Mouse (Mus musculus) CH12.LX (cell line): ENCODE measurements around the gene Prokr1.

Experiments
- CTCF ChIP-seq, 2 experiments: IDR thresholded peaks in 1 of 2; conservative IDR thresholded peaks in 1 of 2; 2 replicates each; pipeline ENCODE4 v1.5.1; 2011 to 2012; ENCODE audit warnings: low read depth in 2 of 2, low read length in 2 of 2, improper control_type of control experiment in 1 of 2, inconsistent platforms in 1 of 2, mild to moderate bottlenecking in 1 of 2, moderate library complexity in 1 of 2
- E2F4 ChIP-seq: IDR thresholded peaks from 2 replicates; pipeline ENCODE4 v1.6.1; 2011; ENCODE audit warnings: low read depth, low read length, improper control_type of control experiment; ENCODE audit not compliant: insufficient replicate concordance
- EP300 ChIP-seq: IDR thresholded peaks from 2 replicates; pipeline ENCODE4 v1.6.1; 2011; ENCODE audit warnings: low read length, improper control_type of control experiment
- HCFC1 ChIP-seq: IDR thresholded peaks from 2 replicates; pipeline ENCODE4 v1.6.1; 2012; ENCODE audit warnings: low read depth, mild to moderate bottlenecking, inconsistent platforms, low read length, improper control_type of control experiment
- POLR2A ChIP-seq: IDR thresholded peaks from 2 replicates; pipeline ENCODE4 v1.6.1; 2011; ENCODE audit warnings: low read depth, mild to moderate bottlenecking, improper control_type of control experiment, low read length
- RAD21 ChIP-seq: IDR thresholded peaks from 2 replicates; pipeline ENCODE4 v1.6.1; 2011; ENCODE audit warnings: low read depth, mild to moderate bottlenecking, low read length, improper control_type of control experiment, moderate library complexity
- TCF12 ChIP-seq: IDR thresholded peaks from 2 replicates; pipeline ENCODE4 v1.6.1; 2014; ENCODE audit warnings: low read depth, mild to moderate bottlenecking, inconsistent platforms, low read length, improper control_type of control experiment
- UBTF ChIP-seq: IDR thresholded peaks from 2 replicates; pipeline ENCODE4 v1.6.1; 2012; ENCODE audit warnings: low read depth, mild to moderate bottlenecking, inconsistent platforms, low read length, improper control_type of control experiment, moderate library complexity
- USF1 ChIP-seq: IDR thresholded peaks from 2 replicates; pipeline ENCODE4 v1.6.1; 2014; ENCODE audit warnings: low read depth, mild to moderate bottlenecking, inconsistent platforms, low read length, improper control_type of control experiment
- ZNF384 ChIP-seq: IDR thresholded peaks from 2 replicates; pipeline ENCODE4 v1.6.1; 2012; ENCODE audit warnings: low read depth, low read length, improper control_type of control experiment, inconsistent platforms

GRCm38 (mm10) chr6:87564356-87564755, 26.2 kb downstream of the Prokr1 start:
- TF ChIP-seq CTCF (conservative IDR thresholded peaks at IDR 0.05 in 1 of 2, IDR thresholded peaks at IDR 0.05 in 1 of 2; ENCODE audit: low read depth in 2 of 2, low read length in 2 of 2), result no peak
- no peak for TF ChIP-seq ZNF384
- TF ChIP-seq EP300, result no peak
- TF ChIP-seq POLR2A, result no peak
- TF ChIP-seq E2F4, result no peak
- no peak for TF ChIP-seq HCFC1
- TF ChIP-seq RAD21, result no peak
- no peak for TF ChIP-seq TCF12
- TF ChIP-seq UBTF, result no peak
- TF ChIP-seq USF1, result no peak
